Mouse (Mus musculus) A20 (cell line): Measurements from ENCODE around the gene Faap20.

Experiments used
- DNase-seq: peaks from one replicate; pipeline ENCODE4 v3.0.0-alpha.2; 2011; ENCODE audit warnings: low read depth, low spot score

Gene Faap20

GRCm38 (mm10) chr4:155221106-155221505, 28.5 kb upstream of the Faap20 start:
- DNase-seq: no peak

DNA sequence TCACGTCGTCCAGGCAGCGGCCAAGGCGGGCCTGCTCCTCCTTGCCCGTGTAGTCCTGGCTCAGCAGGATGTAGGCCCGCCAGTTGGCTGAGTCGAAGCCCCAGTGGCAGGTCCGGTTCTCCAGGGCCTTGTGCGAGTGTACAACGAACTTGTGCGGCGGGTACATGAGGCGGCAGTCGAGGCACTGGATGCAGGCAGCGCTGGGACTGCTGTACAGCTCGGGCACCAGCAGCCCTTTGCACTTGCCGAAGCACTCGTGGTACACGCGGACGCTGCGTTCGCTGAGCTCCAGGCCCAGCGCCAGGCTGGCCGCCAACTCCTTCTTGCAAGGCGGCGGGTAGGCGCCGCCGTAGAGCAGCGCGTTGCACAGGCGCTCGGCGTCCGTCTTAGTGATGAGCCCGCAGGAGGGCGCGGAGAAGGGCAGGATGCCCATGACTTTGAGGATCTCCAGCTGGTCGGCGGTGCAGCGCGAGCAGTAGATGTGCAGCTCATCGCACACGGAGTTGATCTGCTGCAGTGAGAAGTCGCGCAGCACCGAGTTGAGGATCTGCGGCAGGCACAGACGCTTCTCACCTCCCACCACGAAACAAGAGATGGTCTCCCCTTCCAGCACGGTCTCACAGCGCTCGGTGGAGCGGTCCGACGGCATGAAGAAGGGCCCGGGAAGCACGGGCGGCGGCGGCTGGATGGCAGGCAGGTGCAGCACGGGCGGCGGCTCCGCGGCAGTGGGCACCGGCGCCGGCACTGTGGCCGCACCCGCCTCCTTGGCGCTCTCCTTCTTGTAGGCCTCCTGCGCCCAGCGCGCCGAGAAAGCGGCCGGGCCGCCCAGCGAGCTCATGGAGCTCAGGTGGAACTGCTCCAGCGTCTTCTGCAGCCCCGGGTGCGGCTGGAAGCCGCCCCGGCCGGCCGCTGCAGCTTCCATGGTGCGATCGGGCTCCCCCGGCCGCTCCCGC, 27.7 kb upstream of the Faap20 start:
- DNase-seq: peak; percentile 49

DNA sequence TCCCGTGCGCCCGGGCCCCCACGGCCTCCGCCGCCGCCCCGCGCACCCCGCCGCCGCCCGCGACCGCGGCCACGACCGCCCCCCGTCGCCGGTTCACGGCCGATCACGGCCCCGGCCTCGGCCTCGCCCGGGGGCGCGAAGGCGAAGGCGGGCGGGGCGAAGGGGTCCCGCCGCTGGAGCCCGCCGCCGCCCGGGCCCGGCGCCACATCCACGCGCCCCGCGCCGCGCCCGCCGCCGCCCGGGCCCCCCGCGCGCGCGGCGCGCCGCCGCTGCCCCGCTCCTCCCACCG, 27.1 kb upstream of the Faap20 start, which contains the start of gene Ski:
Ski (minus strand) TSS at position 41 of the 289 bp plus-strand sequence.
- DNase-seq: no peak

DNA sequence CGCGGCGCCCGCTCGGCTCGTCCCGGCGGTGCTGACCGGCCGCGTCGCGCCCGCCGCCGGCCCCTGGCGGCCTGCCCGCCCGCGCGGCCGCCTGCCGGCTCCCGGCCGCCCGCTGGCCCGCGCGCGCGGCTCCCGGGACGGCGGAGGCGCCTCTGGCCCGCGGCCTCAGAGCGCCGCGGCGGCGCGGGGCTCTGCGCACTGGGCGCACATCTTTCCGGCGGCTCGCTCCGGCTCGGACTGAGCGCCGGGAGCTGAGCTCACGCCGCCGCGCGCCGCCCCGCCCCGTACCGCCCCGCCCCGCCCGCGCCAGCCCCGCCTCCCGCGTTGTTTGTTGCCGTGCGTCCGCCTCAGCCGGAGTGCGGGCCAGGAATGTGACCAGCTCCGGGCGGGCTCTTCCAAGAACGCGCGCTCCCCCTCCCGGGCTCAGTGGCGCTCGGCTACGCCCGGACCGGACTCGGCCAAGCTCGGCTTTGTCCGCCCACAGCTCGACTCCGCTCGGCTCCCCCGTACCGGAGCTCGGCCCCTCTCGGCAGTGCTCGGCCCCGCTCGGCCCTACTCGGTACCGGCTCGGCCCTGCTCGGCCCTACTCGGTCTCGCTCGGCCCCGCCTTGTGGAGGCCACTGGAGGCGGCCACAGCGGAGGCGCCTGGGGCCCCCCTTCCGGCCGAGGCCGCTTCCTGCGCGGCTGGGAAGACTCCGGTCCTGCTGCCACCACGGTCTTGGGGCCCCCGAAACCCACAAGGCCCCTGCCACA, 26.6 kb upstream of the Faap20 start:
- peak; percentile 96 for DNase-seq

DNA sequence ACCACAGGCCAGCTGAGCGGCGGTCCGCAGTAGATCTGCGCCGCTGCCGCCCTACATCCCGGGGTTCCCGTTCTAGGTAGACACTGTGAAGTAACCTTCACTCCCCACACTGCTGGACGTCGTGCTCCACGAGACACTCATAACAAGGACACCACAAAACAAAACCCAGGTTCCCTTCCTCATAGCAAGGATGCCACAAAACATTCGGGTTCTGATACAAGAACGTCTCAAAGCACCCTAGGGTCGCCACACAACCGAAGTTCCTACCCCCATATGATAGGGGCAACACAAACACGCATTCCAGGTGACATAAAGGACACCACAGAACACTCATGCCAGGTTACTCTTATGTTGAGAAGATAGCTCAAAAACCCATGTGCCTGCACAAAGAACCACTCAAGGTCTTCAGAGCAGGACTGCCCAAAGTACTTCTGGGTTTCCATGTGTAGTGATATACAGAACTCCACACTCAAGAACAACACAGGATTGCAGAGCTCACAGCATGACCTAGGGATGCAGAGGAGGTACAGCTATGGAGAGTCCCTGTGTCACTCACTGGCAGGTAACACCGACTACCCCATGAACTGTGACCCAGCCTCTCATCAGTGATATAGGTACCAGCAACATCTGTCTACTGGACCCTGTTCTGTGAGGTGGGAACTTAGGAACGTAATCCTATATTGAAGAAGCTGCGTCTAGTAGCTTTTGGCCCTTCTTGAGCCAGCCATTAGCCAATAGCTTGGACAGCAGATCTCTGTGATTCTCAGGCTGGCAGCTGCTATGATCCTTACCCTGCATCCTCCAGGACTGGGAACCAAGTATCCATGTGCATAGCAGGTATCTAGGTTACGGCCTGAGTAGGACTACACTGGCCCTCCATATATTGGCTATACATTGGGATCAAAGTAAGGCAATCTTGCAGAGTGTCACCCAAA, 25.7 kb upstream of the Faap20 start:
- DNase-seq: no peak

- DNase-seq: no peak
Measured at GRCm38 (mm10) chr4:155225918-155226317, 23.7 kb upstream of the Faap20 start.

DNA sequence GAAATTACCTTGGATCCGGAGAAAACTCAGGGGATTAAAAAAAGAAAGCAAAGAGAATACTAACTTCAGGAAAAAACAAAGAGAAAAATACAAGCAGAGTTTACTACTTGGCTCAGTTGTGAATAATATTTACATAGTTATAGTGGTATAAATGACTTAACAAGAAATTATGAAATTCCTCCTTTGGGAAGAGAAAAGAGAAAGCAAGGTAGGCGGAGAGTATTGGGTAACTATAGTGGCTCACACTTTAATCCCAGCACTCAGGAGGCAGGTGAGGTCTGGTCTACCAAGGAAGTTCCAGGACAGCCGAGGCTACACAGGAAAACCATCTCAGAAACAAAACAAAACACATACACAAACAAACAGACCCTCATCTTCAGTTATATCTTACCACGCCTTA, 21.6 kb upstream of the Faap20 start:
- no peak for DNase-seq

DNA sequence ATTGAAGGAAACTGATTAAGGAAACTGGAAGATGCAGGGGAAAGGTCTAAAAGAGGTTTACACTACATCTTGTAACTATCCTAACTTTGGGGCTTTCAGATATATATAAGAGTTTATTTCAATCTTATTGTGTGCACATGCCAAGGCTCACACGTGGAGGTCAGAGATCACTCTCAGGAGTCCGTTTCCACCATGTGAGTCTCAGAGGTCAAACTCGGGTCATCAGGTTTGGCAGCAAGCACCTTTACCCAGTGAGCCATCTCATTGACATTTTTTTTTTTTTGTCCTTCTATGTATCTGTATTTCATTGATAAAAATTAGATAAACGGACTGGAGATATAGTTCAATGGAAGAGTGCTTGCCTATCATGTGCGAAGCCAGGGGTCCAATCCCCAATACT, 21.1 kb upstream of the Faap20 start:
- DNase-seq: no peak

GRCm38 (mm10) chr4:155233878-155234277, 15.7 kb upstream of the Faap20 start:
- no peak for DNase-seq

GRCm38 (mm10) chr4:155234371-155235310, 15.0 kb upstream of the Faap20 start:
- DNase-seq: peak; percentile 55

DNA sequence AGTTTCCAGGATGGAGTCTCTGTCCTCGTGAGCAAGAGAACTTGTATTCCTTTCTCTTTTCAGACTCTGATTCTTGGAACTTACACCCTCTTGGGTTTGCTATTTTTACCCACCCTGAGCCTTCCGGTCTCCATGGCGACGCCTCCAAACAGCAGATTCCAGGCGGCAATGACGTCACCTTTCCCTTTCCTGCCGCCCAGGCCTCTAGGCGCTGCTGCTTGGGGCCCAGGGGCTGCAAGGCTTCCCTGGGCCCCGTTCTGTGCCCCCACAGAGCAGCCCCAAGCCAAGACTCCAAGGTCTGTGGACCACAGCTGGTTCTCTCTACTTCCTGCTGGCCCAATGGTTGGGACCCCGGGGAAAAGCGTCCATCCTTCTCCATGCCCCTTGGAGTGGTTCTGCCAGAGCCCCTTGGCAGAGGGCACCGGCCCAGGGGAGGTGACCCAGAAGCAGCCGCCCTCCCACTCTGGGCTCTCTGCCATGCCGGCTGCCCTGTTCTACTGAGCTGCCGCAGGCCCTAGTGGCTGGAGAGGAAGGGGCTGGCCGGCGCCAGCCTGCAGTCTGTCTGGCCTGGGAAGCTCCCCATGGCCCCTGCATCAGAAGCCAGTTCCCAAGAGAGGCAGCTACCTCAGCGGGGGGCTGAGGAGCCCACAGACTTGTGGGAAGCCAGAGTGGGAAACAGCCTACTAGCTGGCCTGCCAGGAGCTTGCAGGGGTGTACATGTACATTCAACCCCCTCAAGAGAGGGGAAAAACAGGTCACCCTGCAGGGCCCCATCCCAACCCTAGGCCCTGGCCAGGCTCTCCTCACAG, 14.1 kb upstream of the Faap20 start:
- DNase-seq: no peak

DNA sequence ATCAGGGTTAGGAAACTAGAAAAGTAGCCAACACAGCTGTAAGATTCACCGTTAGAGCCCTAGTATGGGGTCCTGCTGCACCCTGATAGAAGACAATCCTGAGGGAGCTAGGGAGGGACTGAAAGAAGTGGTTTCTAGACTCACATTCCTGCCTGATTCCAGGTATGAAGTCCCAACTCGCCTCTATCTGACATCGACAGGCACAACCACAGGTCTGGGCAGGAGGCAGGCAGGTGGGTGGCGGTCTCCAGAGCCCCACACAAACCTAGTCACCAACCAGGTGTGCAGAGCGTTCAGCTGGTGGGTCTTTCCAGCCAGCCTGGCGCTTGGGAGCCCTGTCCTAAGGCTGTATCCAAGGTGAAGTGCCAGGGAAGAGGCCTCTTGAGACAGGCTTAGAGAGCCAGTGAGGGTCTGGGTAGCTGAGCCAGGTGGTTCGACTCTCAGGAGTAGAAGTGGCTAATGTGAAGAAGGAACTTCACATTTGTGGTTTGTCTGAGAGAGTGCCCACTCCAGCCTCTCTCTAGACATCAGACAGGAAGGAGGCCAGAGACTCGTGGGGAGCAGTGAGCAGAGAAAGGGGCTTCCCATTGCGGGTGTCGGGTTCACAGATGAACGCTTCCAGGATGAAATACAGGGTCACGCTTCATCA, 12.7 kb upstream of the Faap20 start:
- DNase-seq: peak; percentile 88

DNA sequence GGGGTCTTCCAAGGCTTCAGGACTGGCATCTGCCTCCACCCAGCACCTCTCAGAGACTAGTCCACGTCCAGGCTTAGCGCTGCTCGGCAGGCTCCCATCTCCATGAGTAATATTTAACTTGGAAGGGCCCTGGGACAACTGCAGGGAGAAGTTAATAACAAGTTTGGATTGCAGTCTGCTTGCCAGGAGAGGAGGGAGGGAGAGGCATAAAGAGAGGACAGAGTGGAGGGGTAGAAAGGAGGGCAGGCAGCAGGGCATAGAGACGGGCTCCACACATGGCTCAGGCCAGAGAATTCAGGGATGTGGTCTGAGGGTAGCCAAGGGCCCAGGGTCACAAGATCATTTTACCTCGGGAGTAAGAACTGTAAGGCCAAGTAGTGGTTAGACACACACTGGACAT, 11.3 kb upstream of the Faap20 start:
- no peak for DNase-seq

DNA sequence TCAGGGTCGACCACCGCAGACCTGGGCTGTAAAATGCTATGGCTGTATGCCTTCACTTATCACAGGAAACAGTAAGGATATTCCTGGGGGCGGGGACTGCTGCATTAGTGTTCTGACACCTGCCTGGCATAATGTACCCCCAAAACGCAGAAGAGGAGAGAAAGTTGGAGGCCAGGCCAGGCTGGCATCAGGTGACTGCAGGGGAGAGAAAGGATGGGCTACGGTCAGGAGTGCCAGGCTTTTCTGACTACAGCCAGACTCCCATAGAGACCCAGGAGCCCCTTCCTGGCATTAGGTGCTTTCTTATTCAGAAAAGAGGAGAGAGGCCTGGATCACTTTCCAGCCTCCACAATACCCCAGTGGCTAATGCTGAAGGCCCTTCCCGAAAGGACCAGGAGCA, 10.1 kb upstream of the Faap20 start:
- DNase-seq: no peak

GRCm38 (mm10) chr4:155241789-155242188, 7.8 kb upstream of the Faap20 start:
- no peak for DNase-seq

- DNase-seq: no peak
Measured at GRCm38 (mm10) chr4:155242292-155242691, 7.3 kb upstream of the Faap20 start.

DNA sequence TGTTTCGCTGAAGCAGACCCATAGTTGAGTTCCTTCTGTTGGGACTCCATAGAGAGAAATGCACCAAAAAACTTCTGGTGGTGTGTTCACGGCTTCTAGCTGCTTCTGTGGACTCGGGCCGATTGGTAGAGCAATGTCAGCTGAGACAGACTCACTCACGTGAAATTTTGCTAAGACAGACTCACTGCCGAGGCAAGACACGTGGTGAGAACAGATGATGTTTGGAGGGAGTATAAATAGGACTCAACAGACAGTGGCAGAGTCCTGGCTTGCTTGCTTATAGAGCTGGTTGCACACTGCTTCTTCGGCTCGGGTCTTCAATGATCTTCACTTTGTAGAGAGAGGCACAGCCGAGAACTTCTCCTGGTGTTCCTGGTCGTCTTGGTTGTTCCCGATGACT, 6.4 kb upstream of the Faap20 start:
- DNase-seq: no peak

DNA sequence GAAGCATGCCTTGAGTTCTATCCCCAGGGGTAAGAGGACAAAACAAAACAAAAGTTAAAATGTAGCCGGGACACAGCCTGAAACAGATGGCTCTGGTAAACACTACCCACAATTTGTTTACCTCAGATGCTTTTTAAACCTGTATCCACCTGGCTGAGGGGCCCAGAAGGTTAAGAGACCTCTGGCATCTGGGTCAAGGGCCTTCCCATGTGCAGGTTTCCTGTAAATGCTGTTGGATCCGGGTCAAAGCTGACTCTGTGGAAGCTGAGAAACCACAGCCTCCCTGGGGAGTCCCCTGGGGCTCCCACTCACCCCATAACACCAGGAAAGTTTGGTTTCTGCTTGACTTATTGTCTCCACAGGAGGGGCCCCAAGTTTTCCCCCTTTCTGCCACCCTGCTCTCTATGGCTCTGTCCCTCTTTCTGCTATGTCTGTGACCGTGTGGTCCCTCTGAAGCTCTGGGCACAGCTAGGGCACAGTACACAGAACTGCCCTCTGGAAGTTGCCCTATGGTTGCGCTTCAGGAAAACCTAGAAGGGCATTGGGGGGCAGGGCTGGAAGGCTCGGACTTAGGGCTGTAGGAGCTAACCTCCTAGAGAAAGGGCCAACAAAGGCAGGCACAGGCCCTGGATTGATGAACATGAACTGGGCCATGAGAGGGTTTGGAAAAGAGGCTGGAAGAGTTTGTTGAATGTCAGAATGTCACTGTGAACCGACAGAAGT, 3.7 kb upstream of the Faap20 start:
- DNase-seq: no peak

GRCm38 (mm10) chr4:155246691-155247105, 2.9 kb upstream of the Faap20 start:
- no peak for DNase-seq
